Mouse (Mus musculus) cerebellum, adult (tissue): Measurements from ENCODE around the gene Sco2.
A peak's percentile ranks its signal among the peaks of the same experiment; 100 is the strongest.

Source experiments
- ATAC-seq: cut with Nextera tagmentation; 2 replicates; pipeline ENCODE4 v1.9.2; 2017; ENCODE audit warnings: mild to moderate bottlenecking, moderate library complexity, mixed read lengths; ENCODE audit not compliant: insufficient number of reproducible peaks, low FRiP score, low TSS enrichment

Gene Sco2

DNA sequence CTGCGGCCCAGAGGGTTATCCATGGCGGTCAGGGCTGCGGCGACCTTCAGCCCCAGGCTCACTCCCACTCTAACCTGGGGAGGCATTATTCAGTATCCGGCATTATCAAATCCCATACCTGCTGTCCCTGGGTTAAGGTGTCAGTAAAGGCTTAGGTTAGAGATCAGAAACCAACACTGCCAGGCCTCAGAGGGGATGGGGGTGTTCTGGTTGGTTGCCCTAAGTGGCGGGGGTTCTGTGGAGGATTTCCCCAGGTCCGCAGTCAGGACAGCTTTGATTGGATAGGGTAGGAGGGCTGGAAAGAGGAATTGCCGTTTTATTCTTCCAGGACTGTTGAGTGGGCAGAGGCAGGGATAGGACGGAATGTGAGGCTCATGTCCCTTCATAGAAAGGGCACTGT lies 694 bp upstream of the Sco2 start:
- ATAC-seq = no peak

GRCm38 (mm10) chr15:89373027-89373761 lies 452 bp downstream of the Sco2 start:
- ATAC-seq = peak; percentile 22; the same call in 1 of the 2 replicates

- ATAC-seq = no peak
Measured at GRCm38 (mm10) chr15:89372536-89372935, 1.1 kb downstream of the Sco2 start.

DNA sequence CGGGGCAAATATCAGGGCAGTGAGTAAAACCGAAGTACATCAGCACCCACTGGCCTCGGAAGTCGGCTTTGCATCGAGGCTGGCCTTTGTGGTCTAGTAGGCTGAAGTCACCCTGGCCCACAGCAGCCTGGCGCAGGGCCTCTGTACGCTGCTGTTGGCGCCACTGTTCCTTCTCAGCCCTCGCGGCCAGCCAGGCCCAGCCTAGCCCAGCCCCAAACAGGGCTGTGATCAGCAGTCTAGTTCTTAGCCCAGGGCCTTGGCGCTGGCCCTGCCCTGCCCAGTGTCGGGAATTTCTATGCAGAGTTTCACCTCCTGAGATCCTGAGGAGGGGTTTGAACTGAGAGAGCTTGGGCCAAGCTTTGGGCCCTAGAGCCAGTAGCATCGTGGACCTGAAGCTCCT lies 1.6 kb downstream of the Sco2 start:
- ATAC-seq = no peak

DNA sequence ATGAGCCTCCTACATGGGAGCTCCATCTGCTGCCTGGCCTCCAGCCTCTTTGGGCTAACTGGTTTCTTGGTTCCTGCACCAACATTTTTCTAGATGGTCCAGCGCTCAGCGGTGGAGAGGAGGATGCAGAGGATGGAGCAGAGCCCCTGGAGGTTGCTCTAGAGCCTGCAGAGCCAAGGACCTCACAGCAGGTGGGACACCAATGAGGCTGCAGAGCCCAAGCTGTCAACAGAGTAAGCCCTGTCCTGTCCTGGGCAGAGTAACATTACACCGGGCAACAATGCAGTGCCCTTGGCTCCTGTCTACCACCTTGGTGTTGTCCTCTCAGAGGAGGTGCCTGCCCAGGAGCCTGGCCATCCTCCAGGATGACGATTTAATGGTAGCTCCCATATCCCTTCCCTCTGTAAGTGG lies 8.5 kb downstream of the Sco2 start:
- peak; percentile 89 for ATAC-seq

GRCm38 (mm10) chr15:89363051-89363450 lies 10.6 kb downstream of the Sco2 start:
- no peak for ATAC-seq

- no peak for ATAC-seq
Measured at GRCm38 (mm10) chr15:89358784-89359183, 14.9 kb downstream of the Sco2 start.

DNA sequence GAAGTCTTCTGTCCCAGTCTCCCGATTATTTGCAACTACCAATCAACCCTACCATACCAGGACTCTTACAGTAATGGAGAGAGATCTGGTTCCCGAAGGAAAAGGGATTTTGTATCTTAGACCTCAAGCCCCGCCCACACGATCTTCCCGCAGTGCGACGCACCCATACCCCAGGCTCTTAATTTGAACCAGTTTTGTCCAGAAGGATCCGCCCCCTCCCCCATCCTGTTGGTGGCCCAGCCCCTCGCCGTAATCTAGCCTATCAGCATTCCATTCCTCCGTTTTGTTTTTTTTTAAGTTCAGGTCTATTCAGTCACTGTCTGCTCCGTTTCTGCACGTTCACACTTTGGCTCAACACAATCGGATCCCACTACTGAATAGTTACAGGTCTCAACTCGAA lies 17.3 kb downstream of the Sco2 start:
- no peak for ATAC-seq

GRCm38 (mm10) chr15:89355241-89356187 lies 18.1 kb downstream of the Sco2 start, which contains the start of the genes Lmf2 and Ncaph2:
Gene Lmf2, minus strand, starts transcription at chr15:89355659.
Gene Ncaph2, plus strand, starts transcription at chr15:89355719.
- ATAC-seq = peak; percentile 71; the same call in 1 of the 2 replicates

DNA sequence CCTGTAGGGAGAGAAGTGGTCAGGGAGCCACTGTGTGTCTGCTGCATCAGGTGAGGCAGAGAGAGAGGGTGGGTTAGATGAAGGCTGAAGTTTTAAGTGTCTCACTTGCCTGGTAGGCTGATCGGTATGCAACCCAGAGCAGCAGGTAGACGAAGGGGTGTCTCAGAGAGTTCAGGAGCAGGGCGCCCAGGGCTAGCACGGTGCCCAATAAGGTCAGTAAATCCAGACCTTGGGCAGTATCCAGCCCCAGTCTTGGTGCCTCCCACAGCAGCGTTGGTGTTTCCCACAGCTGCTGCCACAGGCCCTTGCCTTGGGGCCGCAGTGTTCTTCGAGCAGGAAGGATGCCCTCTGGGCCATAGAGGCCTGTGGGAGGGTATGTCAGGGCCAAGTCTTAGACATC lies 19.2 kb downstream of the Sco2 start:
- no peak for ATAC-seq

- ATAC-seq = no peak
Measured at GRCm38 (mm10) chr15:89353837-89354236, 19.8 kb downstream of the Sco2 start.

DNA sequence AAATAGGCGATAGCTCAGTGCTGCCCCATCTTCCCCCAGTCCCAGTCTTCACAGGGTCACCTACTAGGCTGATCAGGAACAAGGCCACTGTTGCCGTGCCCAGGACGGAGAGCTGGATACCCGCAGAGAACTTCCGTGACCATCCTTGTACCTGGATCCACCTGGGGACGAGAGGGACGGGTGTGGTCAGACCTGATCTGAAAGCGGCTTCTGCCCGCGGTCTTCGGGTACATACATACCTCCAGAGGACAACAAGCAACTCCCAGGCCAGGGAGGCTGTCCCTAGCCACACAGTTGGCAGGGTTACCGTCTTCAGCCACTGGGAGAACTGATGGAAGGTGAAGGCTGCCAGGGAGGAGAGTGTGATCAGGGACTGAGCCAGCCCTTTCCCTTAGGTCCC lies 20.9 kb downstream of the Sco2 start:
- ATAC-seq = no peak

GRCm38 (mm10) chr15:89352054-89352453 lies 21.6 kb downstream of the Sco2 start:
- ATAC-seq = no peak

DNA sequence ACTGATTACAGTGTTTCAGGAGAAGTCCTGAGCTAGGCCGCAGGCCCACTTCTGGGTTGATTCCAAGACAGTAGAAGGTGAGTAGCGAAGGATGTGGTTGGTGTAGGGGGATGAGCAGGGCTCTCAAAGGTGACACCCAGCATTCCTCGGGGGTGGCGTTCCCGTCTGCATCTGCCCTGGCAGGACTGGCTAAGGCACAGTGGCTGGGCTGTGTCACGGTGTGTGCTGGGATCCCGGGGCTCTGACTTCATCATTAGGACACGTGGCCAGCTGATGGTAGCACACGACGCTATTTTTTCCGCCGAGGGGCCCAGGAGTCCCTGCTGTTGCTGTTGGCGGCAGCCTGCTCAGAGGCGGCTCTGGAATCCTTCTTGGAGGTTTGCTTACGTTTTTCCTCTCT lies 22.3 kb downstream of the Sco2 start:
- no peak for ATAC-seq

GRCm38 (mm10) chr15:89350447-89350846 lies 23.2 kb downstream of the Sco2 start:
- ATAC-seq = no peak

DNA sequence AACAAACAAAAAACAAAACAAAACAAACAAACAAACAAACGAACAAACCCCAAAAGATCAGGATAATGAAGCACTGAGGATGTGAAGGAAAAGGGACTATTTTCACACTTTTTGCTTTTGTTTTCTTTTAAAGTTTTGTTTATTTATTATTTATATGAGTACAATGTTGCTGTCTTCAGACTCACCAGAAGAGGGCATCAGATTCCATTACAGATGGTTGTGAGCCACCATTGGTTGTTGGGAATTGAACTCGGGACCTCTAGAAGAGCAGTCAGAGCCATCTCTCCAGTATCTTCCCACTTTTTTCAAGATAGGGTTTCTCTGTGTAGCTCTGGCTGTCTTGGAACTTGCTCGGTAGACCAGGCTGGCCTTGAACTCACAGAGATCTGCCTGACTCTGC lies 30.3 kb downstream of the Sco2 start:
- ATAC-seq = no peak

DNA sequence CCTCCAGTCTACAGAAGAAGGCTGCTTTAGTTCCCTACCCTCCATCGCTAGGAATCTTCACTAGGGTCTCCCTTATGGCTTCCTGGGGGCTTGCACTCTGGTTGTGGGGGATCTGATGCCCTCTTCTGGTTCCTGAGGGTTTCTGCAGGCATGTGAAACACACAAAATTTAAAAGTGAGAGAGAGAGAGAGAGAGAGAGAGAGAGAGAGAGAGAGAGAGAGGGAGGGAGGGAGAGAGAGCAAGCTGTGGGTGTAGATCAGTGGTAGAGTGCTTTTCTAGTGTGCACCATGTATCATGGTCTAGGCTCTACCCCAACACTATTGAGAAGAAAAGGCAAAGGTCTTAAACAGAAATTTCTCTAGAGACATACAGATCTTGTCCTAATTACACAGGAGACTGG lies 32.0 kb downstream of the Sco2 start:
- no peak for ATAC-seq

DNA sequence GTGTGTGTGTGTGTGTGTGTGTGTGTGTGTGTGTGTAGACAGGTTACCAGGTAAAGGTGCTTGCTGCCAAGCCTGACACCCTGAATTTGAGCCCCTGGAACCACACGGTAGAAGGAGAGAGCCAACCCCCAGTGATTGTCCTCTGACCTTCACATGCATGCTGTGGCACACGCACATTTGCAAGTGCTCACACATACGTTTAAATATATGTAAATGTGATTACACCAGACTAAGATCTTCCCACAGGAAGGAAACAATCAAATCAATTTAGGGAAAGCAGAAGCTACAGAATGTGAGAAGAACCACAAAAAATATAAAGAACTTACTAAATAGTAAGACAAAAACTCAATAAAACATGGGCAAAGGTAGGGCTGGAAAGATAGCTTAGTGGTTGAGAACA lies 33.5 kb downstream of the Sco2 start:
- no peak for ATAC-seq

- ATAC-seq = no peak
Measured at GRCm38 (mm10) chr15:89339696-89340095, 34.0 kb downstream of the Sco2 start.

GRCm38 (mm10) chr15:89336422-89336821 lies 37.2 kb downstream of the Sco2 start:
- no peak for ATAC-seq

- no peak for ATAC-seq
Measured at GRCm38 (mm10) chr15:89334774-89335537, 38.7 kb downstream of the Sco2 start.
